Comparison of ENCODE assay signal across 21 mouse cellular contexts in the genomic region with DNA sequence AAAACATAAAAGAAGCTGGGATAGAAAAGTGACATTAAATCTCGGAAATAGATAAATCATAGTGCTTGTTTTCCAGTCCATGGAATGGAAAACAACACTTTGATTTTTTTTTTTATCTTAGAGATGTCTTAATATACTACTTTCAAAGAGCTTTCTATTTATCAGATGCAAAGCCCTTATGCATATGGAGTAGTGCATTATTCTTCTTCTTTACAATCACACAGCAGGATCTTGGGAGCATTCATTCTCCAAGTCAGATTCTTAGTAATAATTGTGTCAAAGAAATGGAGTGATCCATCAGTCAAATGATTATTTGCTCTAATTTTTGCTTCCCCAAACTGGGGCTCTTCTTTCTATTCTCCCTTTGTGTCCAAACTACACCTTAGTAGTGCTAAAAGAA.
A peak's percentile ranks its signal among the peaks of the same experiment; 100 is the strongest.
DNase-seq lines count a peak whose midpoint lies in the region; ATAC-seq and TF ChIP-seq lines count a peak whose summit lies in the region.
"Had no signal": no experiment of that assay in that cellular context is flagged by ENCODE, and none has a peak within 500 bp of the region (broad histone marks: within the 10 kb centered on the region; RNA-seq: fewer than 3 reads in every experiment).

No protein-coding gene starts in this region.

- peak; percentile 62 for ATAC-seq in midbrain, embryonic 11.5 days (ENCODE audit: low FRiP score)
- ATAC-seq in liver, postnatal 0 days = no peak
- ATAC-seq: forebrain, embryonic 16.5 days had no signal

- TF ChIP-seq POLR2A in brain, embryonic 14.5 days (IDR thresholded peaks at IDR 0.05; ENCODE audit: borderline replicate concordance, extremely low read depth, insufficient read depth, insufficient read length, poor library complexity, severe bottlenecking) = no peak

- DNase-seq in midbrain, embryonic 11.5 days (ENCODE audit: low spot score, missing footprints) = peak; percentile 87
- no peak for DNase-seq in midbrain, embryonic 10.5 days (ENCODE audit: low spot score)
- DNase-seq in brain, embryonic 14.5 days (ENCODE audit: low read depth) = peak; percentile 46
- DNase-seq in retina, embryonic 14.5 days (ENCODE audit: low spot score) = peak; percentile 69
- DNase-seq in liver, postnatal 0 days = no peak
- no peak for DNase-seq in cerebellum, adult 11-12 months
- DNase-seq: adrenal gland, adult 2 months; adrenal gland, postnatal 10 days; adrenal gland, postnatal 25 days; cerebellum, adult 18-20 months; cerebellum, adult 8-10 months; cerebellum, adult 9-11 months; cerebellum, postnatal 14 days; cerebellum, postnatal 36 days; embryo, embryonic 11 days had no signal

- no peaks in the 10 kb centered on the region for H3K27me3 ChIP-seq in midbrain, embryonic 11.5 days (ENCODE audit: control insufficient read depth, insufficient read depth, low read length)
- H3K27me3 ChIP-seq in midbrain, embryonic 10.5 days (ENCODE audit: low read depth, poor library complexity, severe bottlenecking) = no peaks in the 10 kb centered on the region
- H3K27me3 ChIP-seq in liver, postnatal 0 days (ENCODE audit: insufficient read depth, low read length) = no peaks in the 10 kb centered on the region
- H3K27me3 ChIP-seq: embryonic facial prominence, embryonic 13.5 days; embryonic facial prominence, embryonic 15.5 days; forebrain, embryonic 12.5 days had no signal

- 14% methylated on average over 1 of the region's 1 CpGs for WGBS in midbrain, embryonic 11.5 days
- WGBS in midbrain, embryonic 10.5 days = 45% methylated on average over 1 of the region's 1 CpGs
- 69% methylated on average over 1 of the region's 1 CpGs for WGBS in liver, postnatal 0 days (ENCODE audit: insufficient replicate concordance)

- TF ChIP-seq CTCF in brain, embryonic 14.5 days (IDR thresholded peaks at IDR 0.05; ENCODE audit: borderline replicate concordance, extremely low read depth, insufficient read depth, insufficient read length) = no peak
- TF ChIP-seq CTCF in liver, postnatal 0 days (IDR thresholded peaks at IDR 0.05; ENCODE audit: low read depth) = no peak

- H3K4me3 ChIP-seq in midbrain, embryonic 11.5 days (ENCODE audit: low read depth, low read length) = no peak overlapping the region
- no peak overlapping the region for H3K4me3 ChIP-seq in midbrain, embryonic 10.5 days
- H3K4me3 ChIP-seq in liver, postnatal 0 days (ENCODE audit: low read depth, low read length) = no peak overlapping the region
- H3K4me3 ChIP-seq: embryonic facial prominence, embryonic 13.5 days; embryonic facial prominence, embryonic 15.5 days; erythroblast, embryonic 14.5 days; forebrain, embryonic 10.5 days; forebrain, embryonic 12.5 days had no signal

- peaks cover 28% of the 10 kb centered on the region for H3K4me1 ChIP-seq in midbrain, embryonic 11.5 days (ENCODE audit: control insufficient read depth, insufficient read depth, low read length)
- peaks cover 34% of the 10 kb centered on the region for H3K4me1 ChIP-seq in midbrain, embryonic 10.5 days
- no peaks in the 10 kb centered on the region for H3K4me1 ChIP-seq in liver, postnatal 0 days (ENCODE audit: insufficient read depth)
- H3K4me1 ChIP-seq: embryonic facial prominence, embryonic 13.5 days; embryonic facial prominence, embryonic 15.5 days had no signal

- no peak for TF ChIP-seq EP300 in liver, postnatal 0 days (IDR thresholded peaks at IDR 0.05; ENCODE audit: low read depth)

- no peaks in the 10 kb centered on the region for H3K9me3 ChIP-seq in midbrain, embryonic 11.5 days (ENCODE audit: control insufficient read depth, low read length)
- H3K9me3 ChIP-seq in midbrain, embryonic 10.5 days (replicated peaks) = no peaks in the 10 kb centered on the region
- no peaks in the 10 kb centered on the region for H3K9me3 ChIP-seq in liver, postnatal 0 days (ENCODE audit: low read length)
- H3K9me3 ChIP-seq: embryonic facial prominence, embryonic 13.5 days; embryonic facial prominence, embryonic 15.5 days; forebrain, embryonic 10.5 days; forebrain, embryonic 12.5 days had no signal

- H3K9ac ChIP-seq in midbrain, embryonic 11.5 days (ENCODE audit: low read length) = no peak overlapping the region
- no peak overlapping the region for H3K9ac ChIP-seq in liver, postnatal 0 days (replicated peaks)
- H3K9ac ChIP-seq: embryonic facial prominence, embryonic 13.5 days; embryonic facial prominence, embryonic 15.5 days; forebrain, embryonic 12.5 days had no signal

- H3K36me3 ChIP-seq in midbrain, embryonic 11.5 days (ENCODE audit: control insufficient read depth, insufficient read depth, low read length) = no peaks in the 10 kb centered on the region
- H3K36me3 ChIP-seq in midbrain, embryonic 10.5 days = no peaks in the 10 kb centered on the region
- no peaks in the 10 kb centered on the region for H3K36me3 ChIP-seq in liver, postnatal 0 days (replicated peaks; ENCODE audit: insufficient read depth, low read length)
- H3K36me3 ChIP-seq: embryonic facial prominence, embryonic 13.5 days; embryonic facial prominence, embryonic 15.5 days; forebrain, embryonic 10.5 days; forebrain, embryonic 12.5 days had no signal

- 0 out of 2 replicates have a peak overlapping the region, but pooled peaks have one; percentile 24 for H3K4me2 ChIP-seq in midbrain, embryonic 11.5 days
- no peak overlapping the region for H3K4me2 ChIP-seq in liver, postnatal 0 days (ENCODE audit: low read depth, low read length)
- H3K4me2 ChIP-seq: embryonic facial prominence, embryonic 13.5 days; embryonic facial prominence, embryonic 15.5 days; forebrain, embryonic 12.5 days had no signal

- no peak overlapping the region for H3K27ac ChIP-seq in midbrain, embryonic 11.5 days (ENCODE audit: low read depth, low read length)
- H3K27ac ChIP-seq in midbrain, embryonic 10.5 days (replicated peaks) = no peak overlapping the region
- H3K27ac ChIP-seq in liver, postnatal 0 days (ENCODE audit: low read depth) = no peak overlapping the region
- H3K27ac ChIP-seq: embryonic facial prominence, embryonic 13.5 days; embryonic facial prominence, embryonic 15.5 days; forebrain, embryonic 10.5 days; forebrain, embryonic 12.5 days had no signal

Comparison
In these comparisons a context has a peak if more than half of its experiments do, and no peak if none do; other contexts are left out.
1. DNase-seq: peak in midbrain, embryonic 11.5 days (single experiment), brain, embryonic 14.5 days (single experiment) and retina, embryonic 14.5 days (single experiment); none in midbrain, embryonic 10.5 days (single experiment), liver, postnatal 0 days (single experiment) and cerebellum, adult 11-12 months (single experiment).